Mouse (Mus musculus) erythroid progenitor cell, adult 5-6 weeks (primary cell): ENCODE data around the gene D1Pas1. TPM values are rescaled to one million over a fixed set of nuclear protein-coding genes. Genes with fewer than 3 reads are reported as not detected.

Experiments used
- ATAC-seq: replicated peaks from 2 replicates; pipeline ENCODE4 v1.8.0; 2016; ENCODE audit warnings: moderate number of reproducible peaks, mild to moderate bottlenecking, moderate TSS enrichment, inconsistent platforms; ENCODE audit not compliant: poor library complexity, low FRiP score, severe bottlenecking
- total RNA-seq, 2 experiments: library from RNA; stranded (forward) in 1 of 2; stranded (reverse) in 1 of 2; fragments of 150-400 nt in 1 of 2; fragments of 186-747, 209-891 nt in 1 of 2; gene quantifications; 2 replicates each; pipeline versions ENCODE4 v1.2.3 to v1.2.4; 2015 to 2017; ENCODE audit warnings: low replicate concordance in 2 of 2

D1Pas1 gene
- total RNA-seq (2015; ENCODE audit: low replicate concordance) (not detected in 2 replicates), total RNA-seq (2017; ENCODE audit: low replicate concordance) (not detected in 2 replicates)

DNA sequence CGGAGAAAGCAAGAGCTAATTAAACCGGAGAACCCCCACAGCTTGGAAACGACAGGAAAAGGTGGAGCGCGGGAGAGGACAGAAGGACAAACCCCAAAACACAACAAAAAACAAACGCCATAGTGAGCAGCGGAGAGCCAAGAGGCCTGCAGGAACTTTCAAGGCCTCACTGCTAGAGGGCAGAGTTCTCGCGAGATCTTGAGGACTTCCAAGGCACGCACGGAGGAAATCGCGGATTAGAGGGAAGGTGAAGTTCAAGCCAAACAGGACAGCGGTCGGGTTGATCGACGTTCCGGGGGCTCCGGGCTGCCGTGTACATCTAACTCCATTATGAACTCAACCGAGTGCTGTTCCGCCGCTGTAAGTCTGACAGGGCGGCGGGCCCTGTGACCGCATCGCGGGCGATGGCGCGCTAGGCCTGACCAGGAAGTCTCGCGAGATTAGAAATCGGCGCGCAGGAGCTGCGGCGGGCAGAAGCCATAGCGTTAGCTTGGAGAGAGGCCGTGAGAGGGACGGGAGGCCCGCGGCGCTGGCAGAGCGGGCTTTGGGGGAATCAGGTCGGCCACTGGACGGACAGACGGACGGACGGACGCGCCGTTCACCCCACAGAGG is at the start of gene D1Pas1:
D1Pas1 (plus strand) TSS at position 216 of the 612 bp plus-strand sequence.
- no peak for ATAC-seq

- no peak for ATAC-seq
Observed at GRCm38 (mm10) chr1:186922489-186923370, 44.5 kb upstream of the D1Pas1 start.

- ATAC-seq: no peak
Observed at GRCm38 (mm10) chr1:186924027-186924426, 43.2 kb upstream of the D1Pas1 start.

DNA sequence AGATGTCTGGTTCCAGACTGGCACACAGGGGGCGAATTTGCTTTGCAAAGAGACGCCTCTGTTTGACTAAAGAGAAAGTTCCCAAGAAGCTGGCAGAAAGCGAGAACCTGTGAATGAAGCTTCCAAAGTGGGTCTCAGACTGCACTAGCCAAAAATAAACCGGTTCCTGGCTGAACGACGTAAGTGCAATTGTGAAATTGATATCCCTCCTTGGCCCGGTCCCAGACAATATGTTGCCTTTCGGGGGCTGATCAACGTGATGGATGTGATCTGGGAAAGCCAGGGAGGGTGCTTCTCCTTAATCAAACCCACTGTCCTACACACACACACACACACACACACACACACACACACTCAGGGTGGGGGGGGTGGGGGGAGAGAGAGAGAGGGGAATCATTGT is 41.8 kb upstream of the D1Pas1 start:
- ATAC-seq: no peak

DNA sequence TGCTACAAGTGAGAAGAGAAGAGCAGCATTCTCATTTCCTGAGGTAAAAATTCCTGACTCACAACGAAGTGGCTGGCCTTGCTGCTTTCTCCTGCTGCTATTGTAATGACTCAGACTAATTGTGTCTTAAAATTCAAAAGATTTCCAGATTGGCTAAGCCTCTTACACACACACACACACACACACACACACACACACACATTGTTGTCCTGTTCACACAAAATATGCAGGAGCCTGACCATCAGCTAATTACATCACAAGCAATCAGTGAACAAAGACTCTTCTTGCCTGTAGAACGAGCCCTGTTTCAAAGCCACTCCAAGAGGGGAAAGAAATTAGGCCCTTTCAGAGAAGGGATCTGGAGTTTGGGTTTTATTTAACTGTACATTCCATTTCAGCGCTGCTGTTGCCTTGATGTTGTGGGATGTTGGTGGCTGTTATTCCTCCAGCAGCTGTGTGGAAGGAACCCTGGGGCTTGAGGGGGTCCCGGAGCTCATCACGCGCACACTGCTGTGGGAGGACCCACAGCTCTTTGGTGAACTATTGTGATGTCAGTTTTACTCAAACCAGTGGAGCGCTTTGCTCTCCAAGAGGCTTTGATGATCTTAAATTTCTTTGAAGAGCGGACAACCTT is 40.8 kb upstream of the D1Pas1 start:
- no peak for ATAC-seq

DNA sequence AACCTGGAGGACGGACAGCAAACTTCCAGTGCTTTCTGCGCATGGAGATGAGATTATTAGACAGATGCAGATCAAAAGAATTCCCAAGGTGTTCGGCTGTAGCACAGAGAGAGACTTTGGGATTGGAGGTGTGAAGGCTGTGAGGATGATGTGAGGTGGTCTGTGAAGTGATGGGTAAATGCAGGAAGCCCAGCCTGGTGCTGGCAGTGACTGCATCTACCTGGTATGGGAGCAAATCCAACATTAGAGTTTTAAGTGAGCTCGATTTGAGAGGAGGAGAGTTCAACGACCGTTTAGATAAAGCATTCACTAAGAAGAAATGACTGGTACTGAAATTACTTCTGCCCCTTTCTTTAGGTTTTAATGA is 40.3 kb upstream of the D1Pas1 start:
- no peak for ATAC-seq

- ATAC-seq: no peak
Observed at GRCm38 (mm10) chr1:186927494-186927893, 39.7 kb upstream of the D1Pas1 start.

DNA sequence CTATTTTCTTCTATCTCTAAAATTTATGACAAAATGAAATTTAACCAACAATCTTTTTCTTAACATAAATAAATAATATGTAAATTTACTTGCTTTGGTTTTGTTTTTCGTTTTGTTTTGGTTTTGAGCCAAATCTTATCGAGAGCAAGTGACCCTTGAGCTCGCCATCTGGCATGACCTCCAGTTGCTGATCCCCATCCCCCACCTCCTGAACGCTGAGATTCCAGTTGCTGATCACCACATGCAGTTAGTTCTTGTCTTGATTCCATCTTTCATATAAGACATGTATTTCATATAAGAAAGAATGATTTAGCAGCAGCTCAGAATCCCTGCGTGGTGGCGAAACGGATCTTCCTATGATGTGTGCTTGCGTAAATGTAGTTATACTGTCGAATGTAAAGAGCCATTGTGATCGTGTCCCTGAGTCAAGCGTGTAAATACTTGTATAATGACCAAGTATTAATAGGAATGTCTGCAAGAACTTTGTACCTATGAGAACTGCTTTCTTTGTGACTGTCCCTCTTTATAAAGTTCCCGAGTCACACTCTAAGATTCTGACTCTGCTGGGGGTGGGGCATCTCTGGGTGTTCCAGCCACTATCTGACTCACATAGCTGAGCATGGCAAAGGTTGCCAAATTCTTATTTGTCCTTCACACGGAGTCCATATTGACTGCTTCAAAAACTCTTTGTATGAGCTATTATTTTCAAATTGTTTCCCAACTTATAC is 36.9 kb upstream of the D1Pas1 start:
- ATAC-seq: no peak

GRCm38 (mm10) chr1:186930888-186931233 is 36.4 kb upstream of the D1Pas1 start:
- ATAC-seq: no peak

- no peak for ATAC-seq
Observed at GRCm38 (mm10) chr1:186934205-186934604, 33.0 kb upstream of the D1Pas1 start.

- no peak for ATAC-seq
Observed at GRCm38 (mm10) chr1:186952381-186952780, 14.8 kb upstream of the D1Pas1 start.

DNA sequence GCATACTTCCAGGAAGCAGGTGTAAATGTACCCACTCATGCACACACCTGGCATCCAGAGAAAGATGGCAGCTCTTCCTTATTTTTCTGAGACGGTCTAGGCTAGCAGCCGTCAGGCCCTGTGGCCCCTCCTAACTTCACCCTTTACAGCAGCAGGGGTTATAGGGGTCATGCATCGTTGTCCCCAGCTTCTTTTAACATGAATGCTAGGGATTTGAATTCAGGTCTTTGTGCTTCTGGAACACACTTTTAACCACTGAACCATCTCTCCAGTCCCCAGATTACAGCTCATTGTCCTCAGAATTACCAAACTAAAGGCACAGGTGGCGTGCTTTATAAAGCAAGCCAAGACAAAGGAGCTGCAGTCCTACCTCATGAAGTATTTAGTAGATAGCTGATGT is 12.6 kb upstream of the D1Pas1 start:
- no peak for ATAC-seq

DNA sequence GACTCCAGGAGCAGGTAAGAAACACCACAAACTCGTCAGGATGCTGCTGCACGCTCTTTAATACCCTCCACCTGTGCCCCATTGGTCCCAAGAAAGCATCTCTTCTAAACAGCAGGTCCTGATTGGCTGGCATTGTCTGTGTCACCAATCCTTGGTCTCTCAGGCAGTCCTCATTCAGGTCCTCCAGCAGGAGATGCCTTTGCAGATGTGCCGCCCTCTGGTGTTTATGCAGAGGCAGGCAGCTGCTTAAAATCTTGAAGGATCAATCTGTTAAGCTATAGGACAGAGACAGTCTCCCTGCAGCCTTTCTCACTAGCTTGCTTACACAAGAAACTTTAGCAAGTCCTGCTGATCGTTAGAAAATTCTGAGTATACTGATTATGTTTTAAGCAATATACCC is 7.8 kb upstream of the D1Pas1 start:
- no peak for ATAC-seq

DNA sequence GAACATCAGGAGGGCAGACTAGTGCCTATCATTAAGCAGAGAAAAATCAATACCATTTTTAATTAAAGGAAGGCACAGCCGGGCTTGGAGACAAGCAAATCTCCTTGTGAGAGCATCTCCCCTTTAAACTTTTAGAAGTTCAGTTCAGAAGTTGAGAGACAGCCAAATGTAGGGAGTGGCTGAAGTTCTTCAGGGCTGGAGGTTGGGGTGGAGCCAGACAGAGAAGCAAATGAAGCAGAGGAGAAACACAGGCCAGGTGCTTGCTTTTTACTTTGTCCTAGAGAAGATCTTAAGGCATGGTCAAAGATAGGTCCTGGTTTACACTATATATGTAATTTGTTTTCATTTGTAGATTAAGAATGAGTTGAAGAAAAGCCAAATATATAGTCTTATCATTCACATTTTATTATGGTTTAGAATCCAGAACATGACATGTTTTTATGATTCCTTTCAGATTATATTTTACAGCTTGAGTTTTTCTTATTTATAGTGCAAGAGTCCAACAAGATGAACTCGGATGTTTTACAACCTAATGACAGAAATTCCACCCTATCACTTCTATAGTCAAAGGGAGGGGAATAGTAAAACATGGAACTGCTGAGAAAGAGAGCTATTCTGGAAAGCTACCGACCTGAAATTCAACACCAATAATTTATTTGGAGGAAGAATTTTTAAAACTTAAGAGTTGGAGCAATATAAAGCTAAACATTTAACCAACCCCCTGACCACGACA is 2.9 kb upstream of the D1Pas1 start:
- ATAC-seq: no peak

DNA sequence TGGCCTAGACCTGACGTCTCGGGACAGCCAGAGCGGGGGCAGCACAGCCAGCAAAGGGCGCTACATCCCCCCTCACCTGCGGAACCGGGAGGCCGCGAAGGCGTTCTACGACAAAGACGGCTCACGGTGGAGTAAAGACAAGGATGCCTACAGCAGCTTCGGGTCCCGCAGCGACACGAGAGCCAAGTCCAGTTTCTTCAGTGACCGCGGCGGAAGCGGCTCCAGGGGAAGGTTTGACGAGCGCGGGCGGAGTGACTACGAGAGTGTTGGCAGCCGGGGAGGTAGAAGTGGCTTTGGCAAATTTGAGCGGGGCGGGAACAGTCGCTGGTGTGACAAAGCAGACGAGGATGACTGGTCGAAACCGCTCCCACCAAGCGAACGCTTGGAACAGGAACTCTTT is 710 bp downstream of the D1Pas1 start:
- ATAC-seq: no peak

DNA sequence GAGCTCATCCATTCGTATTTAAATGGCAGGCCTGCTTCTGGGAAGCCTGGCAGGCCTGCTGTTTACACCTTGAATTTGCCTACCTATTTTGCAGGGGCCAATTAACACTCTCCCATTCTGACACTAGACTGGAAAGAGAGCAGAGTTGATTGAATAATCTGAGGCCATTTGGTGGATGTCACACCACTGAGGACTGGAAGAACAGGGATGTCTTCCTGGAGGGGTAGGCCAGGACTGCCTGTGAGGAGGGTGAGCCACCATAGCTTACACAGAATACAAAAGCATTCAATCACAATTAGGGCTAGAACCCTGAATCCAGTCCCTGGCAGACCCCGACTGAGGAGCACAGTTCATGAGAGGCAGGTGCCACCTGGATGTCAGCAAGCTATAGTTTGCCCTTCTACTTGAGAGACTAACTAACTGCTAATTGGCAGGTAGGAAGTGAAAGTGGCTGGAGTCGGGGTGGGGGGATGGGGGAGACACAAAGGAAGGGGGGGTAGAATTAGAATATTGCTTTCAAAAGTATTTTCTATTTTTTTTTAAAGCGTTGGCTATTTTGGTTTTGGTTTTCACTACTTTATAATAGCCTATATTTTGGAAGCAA is 9.8 kb downstream of the D1Pas1 start:
- ATAC-seq: no peak

DNA sequence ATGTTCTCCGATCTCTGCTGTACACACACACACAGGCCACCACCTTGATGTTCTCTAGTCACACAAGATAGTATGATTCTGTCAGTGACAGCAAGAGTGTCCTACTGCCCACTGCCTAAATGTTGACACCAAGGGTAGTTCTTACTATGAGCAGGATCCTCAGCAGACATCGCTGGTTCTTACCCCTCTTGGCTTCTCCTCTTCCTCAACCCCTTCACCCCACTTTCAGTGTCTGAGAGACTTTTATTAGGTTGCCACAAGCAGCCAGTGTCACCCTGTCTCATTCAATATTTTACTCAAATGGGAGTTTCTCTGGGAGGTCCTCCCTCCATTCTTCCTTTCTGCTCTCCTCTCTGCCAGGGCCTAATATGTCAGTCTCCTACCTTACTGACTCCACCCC is 10.6 kb downstream of the D1Pas1 start:
- ATAC-seq: no peak

DNA sequence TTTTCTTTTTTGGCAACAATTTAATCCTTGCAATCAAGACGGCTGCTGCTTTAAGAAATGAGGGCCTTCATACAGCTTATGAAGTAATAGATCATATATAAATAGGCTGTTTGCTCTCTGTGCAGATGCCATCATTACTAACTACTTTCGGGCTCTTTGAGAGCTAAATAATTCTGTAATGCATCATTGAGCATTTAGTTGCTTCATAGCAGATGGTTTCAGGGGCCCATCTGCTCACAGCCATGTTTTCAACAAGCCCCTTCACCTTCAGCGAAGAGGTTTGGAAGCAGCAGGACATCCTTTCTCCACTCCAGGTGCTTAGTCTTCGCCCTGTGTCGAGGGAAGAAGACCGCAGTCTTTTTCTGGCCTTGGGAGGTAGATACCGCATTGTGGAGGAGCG is 12.2 kb downstream of the D1Pas1 start:
- ATAC-seq: no peak

DNA sequence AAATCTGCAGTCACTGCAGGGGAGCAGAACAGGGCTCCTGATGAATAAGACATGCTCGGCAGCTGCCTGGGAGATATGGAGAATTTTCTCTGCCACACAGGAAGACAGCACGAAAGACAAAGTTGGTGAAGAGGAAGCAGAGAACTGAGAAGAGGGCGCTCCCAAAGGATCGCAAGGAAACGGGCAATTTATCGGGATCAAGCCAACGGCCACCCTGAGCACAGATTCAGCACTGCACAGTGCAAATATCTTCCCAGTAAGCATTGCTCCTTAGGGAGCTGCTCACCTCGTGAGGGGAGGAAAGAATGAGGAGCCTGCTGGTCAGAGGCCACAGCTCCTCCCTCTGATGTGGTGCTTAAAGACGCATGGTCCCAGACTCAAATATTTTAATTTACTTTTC is 13.3 kb downstream of the D1Pas1 start:
- no peak for ATAC-seq
